Mouse (Mus musculus) c-Kit-positive CD71-negative TER-119-negative erythroid progenitor cells, embryonic 14.5 days (primary cell): ENCODE measurements around the gene Ksr1.

Source experiments
- DNase-seq: peaks from one replicate; pipeline ENCODE4 v3.0.0-alpha.2; 2013; ENCODE audit warnings: low read depth

Ksr1 gene

GRCm38 (mm10) chr11:78980083-78980634 lies 166.0 kb downstream of the Ksr1 start:
- no peak for DNase-seq

GRCm38 (mm10) chr11:78978176-78979019 lies 167.8 kb downstream of the Ksr1 start:
- no peak for DNase-seq

- DNase-seq: no peak
Measured at GRCm38 (mm10) chr11:78976731-78977510, 169.3 kb downstream of the Ksr1 start.

DNA sequence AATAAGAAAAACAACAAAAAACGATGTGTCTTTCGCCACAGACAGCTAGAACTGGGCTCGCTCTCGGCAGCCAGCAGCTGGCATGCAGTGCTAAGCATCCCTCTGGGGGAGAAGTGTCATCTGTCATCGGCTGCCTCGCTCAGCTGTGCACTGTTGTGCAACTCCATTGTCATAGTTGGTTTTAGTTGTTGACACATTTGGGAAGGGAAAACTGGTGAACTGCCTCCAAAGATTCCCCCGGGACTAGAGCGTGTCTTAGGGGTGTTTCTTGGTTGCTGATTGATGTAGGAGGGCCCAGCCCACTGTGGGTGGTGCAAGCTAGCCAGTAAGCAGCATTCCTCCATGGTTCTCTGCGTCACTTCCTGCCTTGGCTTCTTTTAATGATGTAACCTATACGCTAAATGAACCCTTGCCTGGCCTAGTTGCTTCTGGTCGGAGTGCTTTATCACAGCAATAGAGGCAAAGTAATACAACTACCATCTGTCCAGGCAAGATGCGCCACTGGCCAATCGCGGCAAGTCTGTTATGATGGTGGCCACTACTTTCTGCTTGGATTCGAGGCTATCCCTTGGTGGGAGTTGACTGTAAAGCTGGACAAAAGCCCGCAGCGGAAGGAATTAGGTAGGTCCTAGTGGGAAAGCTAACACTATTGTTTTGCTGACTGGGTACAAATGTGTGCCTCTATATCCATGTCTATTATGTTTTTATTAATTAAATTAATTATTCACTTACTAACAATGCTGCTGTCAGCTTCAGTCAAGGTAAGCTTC lies 172.6 kb downstream of the Ksr1 start:
- no peak for DNase-seq

DNA sequence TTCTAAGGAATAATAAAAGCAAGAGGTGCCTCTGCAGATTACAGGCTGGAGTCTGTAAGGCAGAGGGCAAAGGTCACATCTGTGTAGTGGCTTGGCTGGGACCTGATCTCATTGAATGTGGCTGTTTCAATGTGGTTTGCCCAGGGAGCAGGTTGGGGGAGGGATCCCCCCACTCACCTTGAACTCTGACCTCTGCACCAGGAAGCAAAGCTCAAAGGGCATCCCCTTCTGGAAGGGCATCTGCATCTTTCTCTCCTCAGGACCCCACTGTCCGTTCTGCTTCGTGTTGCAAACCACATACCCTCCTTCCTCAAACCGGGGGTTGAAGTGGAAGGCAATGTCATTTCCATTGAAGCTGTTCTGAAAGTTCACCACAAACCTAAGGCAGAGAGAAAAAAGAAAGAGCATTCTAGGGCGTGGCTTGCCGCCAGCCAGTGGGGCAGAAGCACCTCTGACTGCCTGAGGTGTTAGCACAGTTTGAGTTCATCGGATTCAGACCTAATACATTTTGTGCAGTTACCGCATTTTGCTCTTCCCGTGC lies 173.3 kb downstream of the Ksr1 start:
- no peak for DNase-seq

DNA sequence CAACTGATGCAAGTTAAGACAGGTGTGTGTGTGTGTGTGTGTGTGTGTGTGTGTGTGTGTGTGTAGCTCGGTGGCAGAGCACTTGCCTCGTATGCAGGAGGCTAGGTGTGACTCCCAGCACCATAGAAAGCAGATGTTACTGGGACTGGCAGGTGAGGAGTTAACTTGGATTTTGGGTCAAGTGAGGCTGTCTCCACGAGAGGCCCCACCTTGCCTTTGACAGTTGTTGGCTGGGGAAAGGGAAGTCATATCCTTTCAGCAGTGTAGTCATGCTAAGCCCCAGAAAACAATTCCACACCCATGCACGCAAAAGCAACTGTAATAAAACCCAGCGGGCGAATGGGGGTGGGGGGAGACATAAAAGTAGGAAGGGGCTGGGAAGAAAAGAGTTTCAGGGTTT lies 173.9 kb downstream of the Ksr1 start:
- DNase-seq: no peak

DNA sequence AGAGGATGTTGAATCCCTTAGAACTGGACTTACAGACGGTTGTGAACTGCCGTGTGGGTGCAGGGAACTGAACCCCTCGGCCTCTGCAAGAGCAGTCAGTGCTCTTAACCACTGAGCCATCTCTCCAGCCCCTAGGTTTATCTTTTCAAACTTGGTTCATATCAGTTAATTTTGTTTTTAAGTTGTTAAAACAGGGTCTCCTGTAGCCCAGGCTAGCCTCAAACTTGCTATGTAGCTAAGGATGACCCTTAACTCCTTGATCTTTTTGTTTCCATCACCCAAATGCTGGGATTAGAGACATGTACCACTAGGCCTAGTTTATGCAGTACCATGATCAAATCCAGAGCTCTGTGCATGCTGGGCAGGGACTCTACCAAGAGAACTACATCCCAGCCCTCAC lies 174.5 kb downstream of the Ksr1 start:
- no peak for DNase-seq

DNA sequence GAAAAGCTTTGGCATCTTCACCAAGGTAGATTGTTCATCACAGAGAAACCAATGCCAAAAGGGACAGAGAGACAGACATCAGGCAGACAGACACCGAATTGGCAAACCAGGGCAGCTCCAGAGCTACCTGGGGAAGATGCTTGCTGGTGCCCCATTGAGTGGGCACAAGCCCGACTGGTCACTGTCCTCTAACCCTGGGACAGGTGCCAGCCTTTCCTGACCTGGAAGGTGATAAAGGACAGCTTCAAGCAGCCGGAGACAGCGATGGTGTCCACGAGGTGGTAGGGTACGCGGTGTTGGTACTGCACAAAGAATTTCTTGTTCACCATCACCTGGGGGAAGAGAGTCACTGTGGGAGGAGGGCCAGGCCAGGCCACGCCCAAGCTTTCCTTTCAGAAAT lies 175.1 kb downstream of the Ksr1 start:
- DNase-seq: no peak

- no peak for DNase-seq
Measured at GRCm38 (mm10) chr11:78968121-78968520, 178.1 kb downstream of the Ksr1 start.

DNA sequence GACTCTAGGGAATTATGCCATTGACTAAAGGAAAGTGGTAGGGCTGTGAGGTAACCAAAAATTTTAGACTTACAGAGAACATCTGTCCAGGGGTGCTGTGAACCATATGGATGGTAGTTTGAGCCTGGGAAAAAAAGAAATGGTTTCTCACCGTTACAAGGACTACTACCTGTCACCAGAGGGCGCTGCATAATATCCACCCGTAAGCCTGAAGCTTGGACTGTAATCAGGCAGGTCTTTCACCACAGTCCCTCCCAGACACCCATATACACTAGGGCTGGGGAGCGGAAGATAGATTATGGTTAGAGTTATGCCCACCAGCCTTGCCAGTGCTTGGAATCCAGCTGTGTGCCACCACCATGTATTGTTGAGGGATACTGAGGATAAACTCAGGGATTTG lies 178.8 kb downstream of the Ksr1 start:
- peak; percentile 58 for DNase-seq
